Mouse (Mus musculus) hindbrain, embryonic 14.5 days (tissue): ENCODE measurements at regions not wholly inside any gene's neighbourhood (a gene's known extent, or its start where the extent isn't known, plus 50 kb on each side); places are given as distances from the start of the nearest gene placed in this dataset.

Source experiments
- ATAC-seq: fragments of 200-750 bp; cut with Nextera tagmentation; 2 replicates; pipeline ENCODE4 v1.8.0; 2017; ENCODE audit warnings: moderate number of reproducible peaks, mild to moderate bottlenecking, moderate TSS enrichment, moderate library complexity; ENCODE audit not compliant: low FRiP score
- DNase-seq: peaks from one replicate; pipeline ENCODE4 v3.0.0-alpha.2; 2015; ENCODE audit warnings: low spot score
- H3K27ac ChIP-seq: fragments of 300-500 bp; sonication (generic); 2 replicates; pipeline ENCODE4 v1.5.1; 2014; ENCODE audit warnings: mild to moderate bottlenecking, moderate library complexity
- H3K27me3 ChIP-seq: fragments of 300-500 bp; sonication (generic); 2 replicates; pipeline ENCODE4 v1.6.1; 2014; ENCODE audit warnings: mild to moderate bottlenecking, low read length, mixed read lengths; ENCODE audit not compliant: control insufficient read depth, insufficient read depth
- H3K36me3 ChIP-seq: fragments of 300-500 bp; sonication (generic); replicated peaks from 2 replicates; pipeline ENCODE4 v1.6.1; 2014; ENCODE audit not compliant: control insufficient read depth, insufficient read depth
- H3K4me1 ChIP-seq: fragments of 300-500 bp; sonication (generic); replicated peaks from 2 replicates; pipeline ENCODE4 v1.6.1; 2014; ENCODE audit warnings: antibody characterized with exemption, low read length, mixed read lengths; ENCODE audit not compliant: control insufficient read depth, insufficient read depth
- H3K4me2 ChIP-seq: fragments of 300-500 bp; sonication (generic); replicated peaks from 2 replicates; pipeline ENCODE4 v1.6.1; 2014; ENCODE audit warnings: mild to moderate bottlenecking, moderate library complexity
- H3K4me3 ChIP-seq: fragments of 300-500 bp; sonication (generic); replicated peaks from 2 replicates; pipeline ENCODE4 v1.5.1; 2014; ENCODE audit warnings: mild to moderate bottlenecking, low read length
- H3K9ac ChIP-seq: fragments of 300-500 bp; sonication (generic); 2 replicates; pipeline ENCODE4 v1.6.1; 2014
- H3K9me3 ChIP-seq: fragments of 300-500 bp; sonication (generic); 2 replicates; pipeline ENCODE4 v1.6.1; 2016; ENCODE audit warnings: low read length; ENCODE audit not compliant: control insufficient read depth
- WGBS: fragments of 180-500 bp; shearing (Covaris S2); extraction: QIAGEN DNeasy Blood & Tissue Kit; methylation state at CpG from one replicate; pipeline ENCODE4 v1.1.7; 2014; 5-methylcytosine and 5-hydroxymethylcytosine counted together

GRCm38 (mm10) chr1:169840056-169840728 lies 88.3 kb upstream of the Ccdc190 start:
- 80% methylated on average over 6 of the region's 6 CpGs for WGBS
- ATAC-seq (no peak), DNase-seq (no peak)
- Histone ChIP-seq H3K27ac (no peak overlapping the region), H3K9me3 (no peaks in the 10 kb centered on the region), H3K4me3 (no peak overlapping the region), H3K36me3 (no peaks in the 10 kb centered on the region), H3K4me1 (no peaks in the 10 kb centered on the region), H3K9ac (no peak overlapping the region), H3K27me3 (no peaks in the 10 kb centered on the region), H3K4me2 (no peak overlapping the region)

DNA sequence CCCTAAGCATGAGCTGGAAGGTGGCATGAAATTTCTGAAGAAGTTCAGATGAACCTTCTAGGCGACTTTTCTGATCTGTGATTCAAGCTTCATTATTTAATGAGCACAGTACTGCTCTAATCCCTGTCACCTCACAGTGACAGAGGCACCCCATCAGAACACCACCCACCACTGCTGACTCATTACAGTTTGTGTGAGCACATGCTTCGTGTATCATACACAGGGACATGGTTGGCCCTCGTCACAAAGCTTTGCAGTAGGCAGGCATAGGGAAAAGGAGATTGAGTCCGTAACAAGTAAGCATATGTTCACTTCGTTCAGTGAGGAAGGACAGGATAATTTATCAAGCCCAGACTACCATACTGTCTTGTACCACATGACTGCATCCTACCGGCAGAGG lies 85.9 kb upstream of the Rgs4 start:
- H3K27me3 ChIP-seq, result no peaks in the 10 kb centered on the region
- H3K4me3 ChIP-seq, result no peak overlapping the region
- no peak for ATAC-seq
- H3K36me3 ChIP-seq, result no peaks in the 10 kb centered on the region
- 75% methylated on average over 6 of the region's 6 CpGs for WGBS
- DNase-seq, result no peak
- no peak overlapping the region for H3K27ac ChIP-seq
- H3K9ac ChIP-seq, result no peak overlapping the region
- H3K4me1 ChIP-seq, result 0 out of 2 replicates have a peak, but pooled peaks cover 6% of the 10 kb centered on the region
- H3K4me2 ChIP-seq, result no peak overlapping the region
- H3K9me3 ChIP-seq, result no peaks in the 10 kb centered on the region

- Histone ChIP-seq H3K4me3 (no peak overlapping the region), H3K9me3 (no peaks in the 10 kb centered on the region), H3K36me3 (no peaks in the 10 kb centered on the region), H3K4me2 (no peak overlapping the region), H3K4me1 (0 out of 2 replicates have a peak, but pooled peaks cover 6% of the 10 kb centered on the region), H3K27ac (0 out of 2 replicates have a peak overlapping the region, but pooled peaks have one; percentile 38), H3K27me3 (no peaks in the 10 kb centered on the region), H3K9ac (no peak overlapping the region)
- no peak for ATAC-seq
- 74% methylated on average over 8 of the region's 8 CpGs for WGBS
- no peak for DNase-seq
Measured at GRCm38 (mm10) chr1:169831326-169832066, 84.1 kb upstream of the Rgs4 start.

GRCm38 (mm10) chr1:169830596-169830995 lies 83.2 kb upstream of the Rgs4 start:
- Histone ChIP-seq H3K27me3 (no peaks in the 10 kb centered on the region), H3K4me2 (no peak overlapping the region), H3K27ac (0 out of 2 replicates have a peak overlapping the region, but pooled peaks have one; percentile 17), H3K4me1 (0 out of 2 replicates have a peak, but pooled peaks cover 6% of the 10 kb centered on the region), H3K4me3 (no peak overlapping the region), H3K9me3 (no peaks in the 10 kb centered on the region), H3K9ac (no peak overlapping the region), H3K36me3 (no peaks in the 10 kb centered on the region)
- 36% methylated on average over 1 of the region's 1 CpGs for WGBS
- DNase-seq, result no peak
- ATAC-seq, result no peak

DNA sequence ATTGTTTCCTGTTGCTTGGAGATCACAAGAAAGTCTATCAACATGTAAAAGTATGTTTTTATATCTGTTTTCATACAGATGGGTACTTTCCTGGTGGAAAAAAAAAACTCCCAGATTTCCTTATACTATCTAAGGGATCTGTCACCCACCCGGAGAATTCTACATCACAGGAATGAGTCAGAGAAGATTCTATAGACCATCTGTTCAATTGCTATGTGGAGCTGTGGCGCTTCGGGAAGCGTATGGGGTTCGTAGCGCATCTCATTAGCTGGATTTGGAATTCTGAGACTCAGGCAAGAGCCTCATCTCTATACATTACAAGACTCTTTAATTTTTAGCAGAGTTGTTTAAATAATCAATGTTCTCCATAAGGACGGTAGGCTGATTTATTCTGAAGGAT lies 74.6 kb upstream of the Rgs4 start:
- Histone ChIP-seq H3K27me3 (no peaks in the 10 kb centered on the region), H3K36me3 (no peaks in the 10 kb centered on the region), H3K4me2 (no peak overlapping the region), H3K4me3 (no peak overlapping the region), H3K9ac (no peak overlapping the region), H3K27ac (no peak overlapping the region), H3K4me1 (0 out of 2 replicates have a peak, but pooled peaks cover 10% of the 10 kb centered on the region), H3K9me3 (no peaks in the 10 kb centered on the region)
- DNase-seq, result peak; percentile 24
- no peak for ATAC-seq
- 70% methylated on average over 7 of the region's 7 CpGs for WGBS

DNA sequence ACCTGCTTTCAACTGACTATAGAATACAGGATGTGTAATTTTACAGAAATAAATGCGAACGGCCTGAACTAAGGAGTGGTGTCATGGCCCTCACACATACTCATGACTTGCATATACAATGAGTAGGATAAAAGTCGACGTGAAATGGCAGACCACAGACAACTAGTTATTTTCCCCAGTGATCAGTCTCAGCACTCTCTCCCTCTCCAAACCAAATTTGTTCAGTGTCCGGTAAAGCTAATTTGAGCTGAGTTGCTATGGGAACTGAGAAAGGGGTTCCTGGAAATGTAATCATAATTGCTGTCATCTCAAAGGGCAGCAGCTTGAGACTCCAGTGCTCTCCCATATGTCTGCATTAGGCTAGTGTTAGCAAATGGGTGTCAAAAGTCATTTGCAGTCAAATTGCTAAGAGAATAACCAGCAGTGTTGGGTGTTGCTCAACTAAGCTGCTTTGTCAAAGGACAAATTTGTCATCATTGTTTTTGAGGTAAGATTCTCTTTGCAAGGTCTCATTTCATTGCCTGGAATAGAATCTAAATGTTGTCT lies 72.0 kb upstream of the Rgs4 start:
- DNase-seq (no peak), ATAC-seq (no peak)
- H3K4me1 ChIP-seq, result 0 out of 2 replicates have a peak, but pooled peaks cover 10% of the 10 kb centered on the region
- no peak overlapping the region for H3K27ac ChIP-seq
- H3K4me2 ChIP-seq, result no peak overlapping the region
- no peak overlapping the region for H3K9ac ChIP-seq
- 58% methylated on average over 5 of the region's 5 CpGs for WGBS
- no peaks in the 10 kb centered on the region for H3K27me3 ChIP-seq
- no peaks in the 10 kb centered on the region for H3K9me3 ChIP-seq
- no peaks in the 10 kb centered on the region for H3K36me3 ChIP-seq
- no peak overlapping the region for H3K4me3 ChIP-seq

DNA sequence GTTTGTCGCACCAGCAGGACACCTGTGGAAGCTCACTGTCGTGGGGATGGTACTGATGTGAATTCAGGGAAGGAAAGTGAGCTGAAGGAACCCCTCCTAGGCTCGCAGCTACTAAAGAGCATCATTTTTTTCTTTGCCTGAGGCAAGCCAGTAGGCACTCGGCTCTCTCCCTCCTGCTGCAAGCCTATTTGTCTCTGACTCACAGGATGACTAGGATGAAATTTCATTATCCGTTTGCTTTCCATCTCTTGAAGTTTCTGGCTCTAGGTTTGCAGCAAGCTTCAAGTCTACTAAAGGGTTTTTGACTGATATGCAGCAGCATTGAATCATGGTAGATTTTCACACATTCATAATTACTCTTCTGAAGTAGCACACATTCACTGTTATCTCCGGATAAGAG lies 69.5 kb upstream of the Rgs4 start:
- 54% methylated on average over 6 of the region's 6 CpGs for WGBS
- Histone ChIP-seq H3K4me1 (peaks cover 17% of the 10 kb centered on the region; the same call in 1 of the 2 replicates), H3K9me3 (no peaks in the 10 kb centered on the region), H3K27ac (no peak overlapping the region), H3K9ac (no peak overlapping the region), H3K4me3 (no peak overlapping the region), H3K4me2 (no peak overlapping the region), H3K36me3 (no peaks in the 10 kb centered on the region), H3K27me3 (no peaks in the 10 kb centered on the region)
- no peak for ATAC-seq
- no peak for DNase-seq

GRCm38 (mm10) chr1:169812512-169813101 lies 65.2 kb upstream of the Rgs4 start:
- Histone ChIP-seq H3K4me1 (peaks cover 8% of the 10 kb centered on the region; the same call in 1 of the 2 replicates), H3K9ac (no peak overlapping the region), H3K4me3 (no peak overlapping the region), H3K4me2 (0 out of 2 replicates have a peak overlapping the region, but pooled peaks have one; percentile 2), H3K36me3 (no peaks in the 10 kb centered on the region), H3K27ac (peak overlapping the region; percentile 8; the same call in 1 of the 2 replicates), H3K27me3 (no peaks in the 10 kb centered on the region), H3K9me3 (no peaks in the 10 kb centered on the region)
- ATAC-seq, result peak; percentile 37; the same call in 1 of the 2 replicates
- WGBS, result 48% methylated on average over 9 of the region's 9 CpGs
- DNase-seq, result peak; percentile 27
